Mouse (Mus musculus): ENCODE results near the gene Crot.

- no peak for TF ChIP-seq CTCF (IDR thresholded peaks at IDR 0.05; ENCODE audit: low read depth, low read length)
- TF ChIP-seq GATA1 (IDR thresholded peaks at IDR 0.05; ENCODE audit: borderline replicate concordance, low read length): no peak
Measured at GRCm38 (mm10) chr5:8991626-8992025, 5.5 kb downstream of the Crot start.

Measured in G1E (cell line).